Mouse (Mus musculus) cortical plate, adult 2 months (tissue): ENCODE measurements around the gene A930009A15Rik.

ENCODE experiments used
- CTCF ChIP-seq: fragments of 200-500 bp; IDR thresholded peaks from 2 replicates; pipeline ENCODE4 v1.5.1; 2011; ENCODE audit warnings: mild to moderate bottlenecking, control low read depth, low read length; ENCODE audit not compliant: insufficient read depth; ENCODE audit errors: extremely low read depth
- POLR2A ChIP-seq: fragments of 200-500 bp; IDR thresholded peaks from 2 replicates; pipeline ENCODE4 v1.6.1; 2011; ENCODE audit warnings: mild to moderate bottlenecking, low read length, control low read depth; ENCODE audit not compliant: insufficient read depth; ENCODE audit errors: extremely low read depth

GRCm38 (mm10) chr10:115595748-115596147 lies 26.0 kb downstream of the A930009A15Rik start:
- TF ChIP-seq POLR2A, result no peak
- no peak for TF ChIP-seq CTCF
